Mouse (Mus musculus) lung, embryonic 16.5 days (tissue): Measurements from ENCODE around the gene Bcl2l14. TPM values are rescaled to one million over a fixed set of nuclear protein-coding genes. Genes with fewer than 3 reads are reported as not detected.

ENCODE experiments used
- ATAC-seq: fragments of 200-750 bp; cut with Nextera tagmentation; 2 replicates; pipeline ENCODE4 v1.8.0; 2017; ENCODE audit warnings: low read depth, mild to moderate bottlenecking, moderate library complexity
- H3K27ac ChIP-seq: fragments of 300-500 bp; sonication (generic); 2 replicates; pipeline ENCODE4 v1.5.1; 2014; ENCODE audit warnings: mild to moderate bottlenecking, control low read depth, low read length
- H3K27me3 ChIP-seq: fragments of 300-500 bp; sonication (generic); 2 replicates; pipeline ENCODE4 v1.6.1; 2014; ENCODE audit warnings: low read depth, low read length, mixed read lengths; ENCODE audit not compliant: control insufficient read depth, insufficient read depth
- H3K36me3 ChIP-seq: fragments of 300-500 bp; sonication (generic); 2 replicates; pipeline ENCODE4 v1.6.1; 2014; ENCODE audit warnings: low read length; ENCODE audit not compliant: control insufficient read depth, insufficient read depth
- H3K4me1 ChIP-seq: fragments of 300-500 bp; sonication (generic); replicated peaks from 2 replicates; pipeline ENCODE4 v1.6.1; 2014; ENCODE audit warnings: low read length, mixed read lengths; ENCODE audit not compliant: control insufficient read depth, insufficient read depth
- H3K4me2 ChIP-seq: fragments of 300-500 bp; sonication (generic); 2 replicates; pipeline ENCODE4 v1.6.1; 2014; ENCODE audit warnings: low read depth, low read length, control low read depth
- H3K4me3 ChIP-seq: fragments of 300-500 bp; sonication (generic); 2 replicates; pipeline ENCODE4 v1.5.1; 2014; ENCODE audit warnings: mild to moderate bottlenecking, low read length, control low read depth
- H3K9ac ChIP-seq: fragments of 300-500 bp; sonication (generic); 2 replicates; pipeline ENCODE4 v1.6.1; 2014; ENCODE audit warnings: low read length, control low read depth
- H3K9me3 ChIP-seq: fragments of 300-500 bp; sonication (generic); 2 replicates; pipeline ENCODE4 v1.6.1; 2016; ENCODE audit warnings: low read length; ENCODE audit not compliant: control insufficient read depth
- WGBS: fragments of 180-500 bp; shearing (Covaris S2); extraction: QIAGEN DNeasy Blood & Tissue Kit; methylation state at CpG from one replicate; pipeline ENCODE4 v1.1.7; 2014; 5-methylcytosine and 5-hydroxymethylcytosine counted together
- polyA plus RNA-seq: library from polyadenylated mRNA; unstranded; fragments of >200 nt; fragmentation: Nextera tagmentation; extraction: Ambion mirVana; gene quantifications from 2 replicates; pipeline ENCODE4 v1.2.1, GENCODE M21; 2015

The Bcl2l14 gene
- polyA plus RNA-seq, 1 experiment from 2014 or later, result 5.0 TPM

DNA sequence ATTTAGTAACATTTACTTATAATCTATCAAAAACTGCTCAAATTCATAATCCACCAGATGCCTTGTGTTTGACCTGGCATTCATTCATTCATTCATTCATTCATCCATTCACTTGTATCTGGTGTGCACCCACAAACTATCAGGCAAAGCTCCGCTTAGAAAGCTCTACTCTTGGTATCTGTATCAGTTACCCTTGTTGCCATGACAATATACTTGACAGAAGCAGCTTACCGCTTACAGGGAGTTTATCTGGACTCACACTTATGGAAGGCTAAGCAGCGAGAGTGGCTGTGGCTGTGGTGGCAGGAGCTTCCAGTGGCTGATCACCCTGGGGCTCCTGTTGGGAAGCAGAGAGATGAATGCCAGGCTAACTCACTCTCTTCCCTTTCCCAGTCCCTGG, 21.8 kb downstream of the Bcl2l14 start:
- H3K4me1 ChIP-seq, result no peaks in the 10 kb centered on the region; the same call in 1 of the 2 replicates
- H3K27me3 ChIP-seq, result no peaks in the 10 kb centered on the region
- ATAC-seq, result no peak
- no peak overlapping the region for H3K4me3 ChIP-seq
- H3K9ac ChIP-seq, result no peak overlapping the region
- H3K36me3 ChIP-seq, result no peaks in the 10 kb centered on the region
- WGBS, result 36% methylated on average over 3 of the region's 3 CpGs
- H3K27ac ChIP-seq, result no peak overlapping the region
- no peak overlapping the region for H3K4me2 ChIP-seq
- no peaks in the 10 kb centered on the region for H3K9me3 ChIP-seq

DNA sequence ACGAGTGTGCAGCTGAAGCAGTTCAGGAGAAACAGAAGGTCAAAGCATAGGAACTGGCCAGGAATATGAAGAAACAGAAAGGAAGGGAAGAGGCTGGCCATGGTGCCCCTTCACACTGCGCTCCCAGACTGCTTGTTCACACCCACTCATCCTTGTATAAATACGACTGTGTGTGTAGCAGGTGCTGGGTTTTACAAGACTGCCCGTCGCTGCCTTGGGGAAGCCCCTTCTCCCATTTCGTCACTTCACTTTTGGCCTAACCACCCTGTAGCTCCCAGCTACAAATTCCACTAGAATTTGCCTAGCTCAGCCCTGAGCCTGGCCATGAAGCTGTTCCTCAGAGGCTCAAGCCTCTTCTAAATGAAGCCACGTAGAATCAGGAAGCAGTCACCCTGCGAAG, 24.3 kb downstream of the Bcl2l14 start:
- H3K4me3 ChIP-seq, result no peak overlapping the region
- H3K27me3 ChIP-seq, result no peaks in the 10 kb centered on the region
- ATAC-seq, result no peak
- H3K4me2 ChIP-seq, result no peak overlapping the region
- H3K36me3 ChIP-seq, result no peaks in the 10 kb centered on the region
- 38% methylated on average over 8 of the region's 8 CpGs for WGBS
- H3K9me3 ChIP-seq, result no peaks in the 10 kb centered on the region
- H3K27ac ChIP-seq, result no peak overlapping the region
- no peak overlapping the region for H3K9ac ChIP-seq
- peaks cover 2% of the 10 kb centered on the region; the same call in 1 of the 2 replicates for H3K4me1 ChIP-seq

DNA sequence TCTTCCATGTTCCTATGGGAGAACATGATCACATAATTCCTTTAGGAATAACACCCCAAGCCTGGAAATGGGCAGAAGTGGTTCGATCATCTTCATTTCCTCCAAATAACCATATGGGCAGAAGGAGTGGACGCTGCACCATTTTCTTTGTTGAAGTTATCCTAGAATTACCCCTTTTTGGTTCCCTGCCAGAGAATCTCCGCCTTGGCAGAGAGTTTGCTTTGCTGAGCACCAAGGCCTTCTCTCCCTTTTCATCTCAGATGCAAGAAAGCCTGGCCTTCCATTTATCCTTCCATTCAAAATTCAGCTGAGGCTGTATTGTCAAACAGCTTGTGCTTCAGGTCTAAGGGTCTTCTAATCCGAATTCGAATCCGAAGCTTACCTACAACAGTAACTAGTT, 25.8 kb downstream of the Bcl2l14 start:
- no peaks in the 10 kb centered on the region for H3K36me3 ChIP-seq
- no peak overlapping the region for H3K4me2 ChIP-seq
- no peaks in the 10 kb centered on the region for H3K9me3 ChIP-seq
- ATAC-seq, result no peak
- H3K4me1 ChIP-seq, result peaks cover 3% of the 10 kb centered on the region; the same call in 1 of the 2 replicates
- H3K27me3 ChIP-seq, result no peaks in the 10 kb centered on the region
- WGBS, result 75% methylated on average over 6 of the region's 6 CpGs
- no peak overlapping the region for H3K9ac ChIP-seq
- no peak overlapping the region for H3K27ac ChIP-seq
- H3K4me3 ChIP-seq, result no peak overlapping the region

DNA sequence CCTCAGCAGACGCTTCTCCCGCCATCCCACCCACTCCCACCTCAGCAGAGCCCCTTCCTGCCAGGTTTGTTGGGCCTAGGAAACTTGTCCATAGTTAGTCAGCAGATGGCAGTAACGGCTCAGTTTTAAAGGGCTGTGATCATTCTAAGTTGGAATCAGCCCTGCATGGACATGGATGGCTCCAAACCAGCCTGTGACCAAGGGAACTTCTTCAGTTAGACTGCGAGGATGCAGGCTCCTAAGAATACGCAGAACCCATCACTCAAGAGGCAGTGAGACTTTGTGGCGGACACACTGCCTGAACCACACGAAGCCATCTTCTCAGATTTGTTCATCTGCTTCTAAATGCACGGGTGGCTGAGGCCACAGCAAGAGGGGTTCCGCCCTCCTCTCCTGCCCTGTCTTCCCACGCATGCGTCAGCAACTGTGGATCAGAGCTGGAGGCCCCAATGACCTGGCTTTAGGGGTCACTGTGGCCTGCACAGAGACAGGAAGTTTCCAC, 29.1 kb downstream of the Bcl2l14 start:
- Histone ChIP-seq H3K27me3 (no peaks in the 10 kb centered on the region), H3K4me1 (peaks cover 3% of the 10 kb centered on the region; the same call in 1 of the 2 replicates), H3K4me3 (no peak overlapping the region), H3K36me3 (no peaks in the 10 kb centered on the region), H3K9ac (no peak overlapping the region; the same call in 1 of the 2 replicates), H3K9me3 (0 out of 2 replicates have a peak, but pooled peaks cover 3% of the 10 kb centered on the region), H3K27ac (no peak overlapping the region), H3K4me2 (peak overlapping the region; percentile 28; the same call in 1 of the 2 replicates)
- ATAC-seq, result peak; percentile 74
- WGBS, result 20% methylated on average over 11 of the region's 11 CpGs

DNA sequence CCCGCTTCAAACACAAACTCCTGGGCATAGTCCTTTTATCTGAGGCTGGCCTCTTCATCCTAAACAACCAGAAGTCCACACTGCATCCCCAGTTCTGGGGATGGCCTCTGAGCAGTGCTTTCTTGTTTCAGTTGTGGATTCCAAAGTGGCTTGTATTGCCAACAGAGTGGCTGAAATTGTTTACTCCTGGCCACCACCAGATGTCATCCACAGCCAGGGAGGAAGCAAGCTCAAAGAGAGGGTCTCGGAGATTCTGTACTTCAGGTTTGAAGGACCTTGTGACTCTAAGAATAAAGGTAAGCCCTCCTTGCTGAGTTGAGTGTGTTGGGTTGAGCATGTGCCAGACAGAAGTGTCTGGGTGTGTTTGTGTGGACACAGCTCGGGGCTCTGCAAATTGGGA, 31.0 kb downstream of the Bcl2l14 start:
- no peak for ATAC-seq
- WGBS, result 56% methylated on average over 3 of the region's 3 CpGs
- Histone ChIP-seq H3K9ac (no peak overlapping the region), H3K36me3 (no peaks in the 10 kb centered on the region), H3K27ac (no peak overlapping the region), H3K4me1 (peaks cover 3% of the 10 kb centered on the region; the same call in 1 of the 2 replicates), H3K27me3 (no peaks in the 10 kb centered on the region), H3K4me2 (no peak overlapping the region), H3K9me3 (0 out of 2 replicates have a peak, but pooled peaks cover 3% of the 10 kb centered on the region), H3K4me3 (no peak overlapping the region)

DNA sequence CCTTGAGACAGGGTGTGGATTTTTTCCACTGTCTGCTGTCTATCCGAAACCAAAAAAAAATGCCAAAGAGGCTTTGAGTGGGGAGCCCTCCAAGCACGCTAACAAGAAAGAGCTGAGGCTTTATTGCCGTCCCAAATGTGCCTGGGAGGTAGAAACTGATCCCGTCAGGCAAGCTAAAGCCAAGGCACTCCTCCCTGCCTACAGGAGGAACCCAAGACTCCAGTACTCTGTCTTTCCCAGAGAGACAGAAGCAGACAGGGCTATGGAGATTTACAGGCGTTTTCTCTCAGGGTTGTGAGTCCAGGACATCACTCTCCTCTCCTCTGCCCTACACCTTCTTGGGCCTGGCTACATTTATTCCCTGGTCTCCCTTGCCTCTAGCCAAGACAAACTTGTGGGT, 32.3 kb downstream of the Bcl2l14 start:
- Histone ChIP-seq H3K27me3 (no peaks in the 10 kb centered on the region), H3K4me2 (no peak overlapping the region), H3K4me3 (no peak overlapping the region), H3K36me3 (no peaks in the 10 kb centered on the region), H3K27ac (no peak overlapping the region), H3K9ac (no peak overlapping the region), H3K4me1 (peaks cover 3% of the 10 kb centered on the region; the same call in 1 of the 2 replicates), H3K9me3 (0 out of 2 replicates have a peak, but pooled peaks cover 3% of the 10 kb centered on the region)
- ATAC-seq, result no peak
- WGBS, result 75% methylated on average over 5 of the region's 5 CpGs

DNA sequence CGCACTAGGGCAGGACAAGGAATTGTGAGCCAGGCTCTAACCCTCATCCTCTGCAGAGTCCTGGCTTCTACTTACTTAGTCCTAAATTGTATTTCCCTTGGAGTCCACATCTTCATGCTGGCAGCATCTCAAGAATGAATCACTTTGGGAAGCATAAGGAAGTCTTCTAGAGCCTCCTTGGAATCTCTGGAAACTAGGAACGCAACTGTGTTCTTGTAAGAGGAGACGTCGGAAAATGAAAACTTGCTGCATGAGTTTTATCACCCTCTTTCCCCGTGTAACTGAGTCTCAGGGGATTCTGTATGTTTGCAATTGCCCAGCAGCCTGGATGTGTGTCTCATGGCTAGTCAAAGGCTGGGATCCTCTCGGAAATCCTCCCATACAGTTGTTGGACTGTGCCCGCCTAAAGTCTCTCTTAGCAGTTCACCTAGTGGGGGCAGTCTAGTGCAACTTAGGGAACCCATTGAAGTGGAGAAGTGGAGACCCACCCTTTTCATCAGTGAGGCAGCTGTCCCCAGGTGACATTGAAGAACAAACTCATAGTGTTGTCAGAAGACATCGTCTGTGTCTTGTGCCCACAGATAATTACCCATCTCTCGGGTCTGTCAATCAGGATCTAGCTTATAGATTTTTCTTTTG, 34.2 kb downstream of the Bcl2l14 start:
- Histone ChIP-seq H3K36me3 (no peaks in the 10 kb centered on the region), H3K9ac (no peak overlapping the region), H3K4me3 (no peak overlapping the region), H3K4me2 (no peak overlapping the region), H3K27ac (no peak overlapping the region), H3K4me1 (peaks cover 3% of the 10 kb centered on the region; the same call in 1 of the 2 replicates), H3K9me3 (0 out of 2 replicates have a peak, but pooled peaks cover 3% of the 10 kb centered on the region), H3K27me3 (no peaks in the 10 kb centered on the region)
- no peak for ATAC-seq
- WGBS, result 68% methylated on average over 9 of the region's 9 CpGs

DNA sequence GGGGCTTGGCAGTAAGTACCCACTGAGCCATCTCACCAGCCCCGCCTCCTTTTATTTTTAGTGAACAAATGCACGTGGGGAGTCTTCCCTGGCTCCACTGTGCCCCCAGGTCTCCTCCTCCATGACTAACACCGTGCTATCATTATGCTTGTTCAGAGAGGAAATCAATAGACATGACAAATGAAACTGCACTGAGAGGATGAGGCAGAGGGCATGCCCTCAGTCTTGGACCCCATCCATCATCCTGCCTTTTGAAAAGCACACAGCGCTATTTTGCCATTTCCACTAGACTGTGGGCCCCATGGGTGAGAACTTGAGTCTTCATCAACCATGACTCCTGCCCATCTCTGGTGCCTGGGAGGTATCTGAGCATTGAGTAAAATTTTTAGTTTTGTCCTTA, 35.5 kb downstream of the Bcl2l14 start:
- no peak for ATAC-seq
- no peaks in the 10 kb centered on the region; the same call in 1 of the 2 replicates for H3K4me1 ChIP-seq
- no peak overlapping the region for H3K4me2 ChIP-seq
- no peaks in the 10 kb centered on the region for H3K36me3 ChIP-seq
- no peak overlapping the region for H3K4me3 ChIP-seq
- no peak overlapping the region for H3K27ac ChIP-seq
- no peak overlapping the region for H3K9ac ChIP-seq
- WGBS, result 52% methylated on average over 4 of the region's 4 CpGs
- no peaks in the 10 kb centered on the region for H3K27me3 ChIP-seq
- H3K9me3 ChIP-seq, result 0 out of 2 replicates have a peak, but pooled peaks cover 3% of the 10 kb centered on the region

DNA sequence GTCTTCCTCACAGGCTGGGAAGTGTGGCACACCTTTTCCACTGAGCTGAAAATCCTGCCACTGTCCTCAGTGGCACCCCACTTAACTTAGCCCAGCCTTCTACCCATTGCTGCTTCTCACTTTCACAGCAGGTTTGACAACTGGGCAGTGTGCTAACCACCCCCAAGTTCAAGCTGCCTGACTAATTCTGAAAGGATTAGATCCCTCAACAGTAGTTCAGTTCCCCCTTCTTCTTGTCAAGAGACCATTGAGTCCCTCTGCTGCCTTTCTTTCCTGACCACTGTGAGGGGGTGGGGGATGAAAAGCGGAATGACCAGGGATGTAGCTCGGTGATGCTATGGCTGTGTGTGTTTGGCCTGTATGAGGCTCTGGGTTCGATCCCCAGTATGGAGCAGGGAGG, 37.2 kb downstream of the Bcl2l14 start:
- ATAC-seq, result no peak
- 88% methylated on average over 3 of the region's 3 CpGs for WGBS

More for the DNA sequence above, 37.2 kb downstream of the Bcl2l14 start:
- H3K27me3 ChIP-seq, result no peaks in the 10 kb centered on the region
- H3K4me1 ChIP-seq, result no peaks in the 10 kb centered on the region; the same call in 1 of the 2 replicates
- no peak overlapping the region for H3K4me2 ChIP-seq
- H3K4me3 ChIP-seq, result no peak overlapping the region
- no peak overlapping the region for H3K27ac ChIP-seq
- no peaks in the 10 kb centered on the region for H3K36me3 ChIP-seq
- H3K9ac ChIP-seq, result no peak overlapping the region
- no peaks in the 10 kb centered on the region for H3K9me3 ChIP-seq
